Mouse (Mus musculus): ENCODE results near the gene Sox5. TPM values are rescaled to one million over a fixed set of nuclear protein-coding genes. Genes with fewer than 3 reads are reported as not detected.

Sox5 gene
- total and polyA plus RNA-seq, 2 experiments from 2014 or later = 26.2 to 32.9 TPM

GRCm38 (mm10) chr6:144565827-144566226 lies 215.9 kb downstream of the Sox5 start:
- Histone ChIP-seq H3K4me1 (ENCODE audit: insufficient read depth, low read length) (no peaks in the 10 kb centered on the region), H3K4me3 (ENCODE audit: low read length) (no peak overlapping the region), H3K27ac (no peak overlapping the region), H3K9me3 (ENCODE audit: low read length) (no peaks in the 10 kb centered on the region), H3K9ac (replicated peaks; ENCODE audit: low read length) (no peak overlapping the region), H3K4me2 (ENCODE audit: low read depth, low read length) (no peak overlapping the region), H3K27me3 (ENCODE audit: insufficient read depth, low read length) (no peaks in the 10 kb centered on the region), H3K36me3 (ENCODE audit: insufficient read depth, low read length) (no peaks in the 10 kb centered on the region)
- WGBS = 82% methylated on average over 1 of the region's 1 CpGs
- no peak for DNase-seq (ENCODE audit: low spot score)
- TF ChIP-seq CTCF (IDR thresholded peaks at IDR 0.05; ENCODE audit: low read depth) = no peak
- ATAC-seq = no peak

DNA sequence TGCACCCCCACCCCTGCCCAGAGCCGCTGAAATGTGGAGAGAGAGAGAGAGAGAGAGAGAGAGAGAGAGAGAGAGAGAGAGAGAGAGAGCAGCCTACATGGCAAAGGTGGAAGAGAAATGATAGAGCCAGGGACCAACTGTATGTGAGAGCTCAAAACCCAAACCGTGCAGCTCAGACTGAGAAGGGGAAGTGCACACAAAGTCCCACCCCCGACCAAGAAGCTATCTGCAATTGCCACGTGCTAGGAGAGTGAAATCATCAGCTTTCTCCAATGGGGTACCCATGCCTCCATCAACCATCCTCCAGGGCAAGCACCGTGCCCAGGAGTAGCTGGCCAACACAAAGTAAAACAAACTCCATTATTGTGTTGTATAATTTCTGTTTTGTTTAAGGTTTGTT lies 220.1 kb downstream of the Sox5 start:
- Histone ChIP-seq H3K9ac (replicated peaks; ENCODE audit: low read length) (no peak overlapping the region), H3K4me3 (ENCODE audit: low read length) (no peak overlapping the region), H3K9me3 (ENCODE audit: low read length) (no peaks in the 10 kb centered on the region), H3K36me3 (ENCODE audit: insufficient read depth, low read length) (no peaks in the 10 kb centered on the region), H3K4me2 (ENCODE audit: low read depth, low read length) (no peak overlapping the region), H3K27me3 (ENCODE audit: insufficient read depth, low read length) (no peaks in the 10 kb centered on the region), H3K4me1 (ENCODE audit: insufficient read depth, low read length) (no peaks in the 10 kb centered on the region), H3K27ac (no peak overlapping the region)
- WGBS = 85% methylated on average over 5 of the region's 5 CpGs
- ATAC-seq (no peak), DNase-seq (ENCODE audit: low spot score) (no peak)
- TF ChIP-seq CTCF (IDR thresholded peaks at IDR 0.05; ENCODE audit: low read depth) = no peak

- Histone ChIP-seq H3K27me3 (ENCODE audit: insufficient read depth, low read length) (no peaks in the 10 kb centered on the region), H3K36me3 (ENCODE audit: insufficient read depth, low read length) (no peaks in the 10 kb centered on the region), H3K9me3 (ENCODE audit: low read length) (no peaks in the 10 kb centered on the region), H3K4me1 (ENCODE audit: insufficient read depth, low read length) (no peaks in the 10 kb centered on the region), H3K27ac (no peak overlapping the region), H3K4me3 (ENCODE audit: low read length) (no peak overlapping the region), H3K9ac (replicated peaks; ENCODE audit: low read length) (no peak overlapping the region), H3K4me2 (ENCODE audit: low read depth, low read length) (no peak overlapping the region)
- WGBS = 28% methylated on average over 3 of the region's 3 CpGs
- no peak for TF ChIP-seq CTCF (IDR thresholded peaks at IDR 0.05; ENCODE audit: low read depth)
- DNase-seq (ENCODE audit: low spot score) (no peak), ATAC-seq (no peak)
Measured at GRCm38 (mm10) chr6:144560211-144560610, 221.6 kb downstream of the Sox5 start.

GRCm38 (mm10) chr6:144553476-144553875 lies 228.3 kb downstream of the Sox5 start:
- no peak for TF ChIP-seq CTCF (IDR thresholded peaks at IDR 0.05; ENCODE audit: low read depth)
- Histone ChIP-seq H3K9me3 (ENCODE audit: low read length) (no peaks in the 10 kb centered on the region), H3K4me3 (ENCODE audit: low read length) (no peak overlapping the region), H3K4me1 (ENCODE audit: insufficient read depth, low read length) (no peaks in the 10 kb centered on the region), H3K4me2 (ENCODE audit: low read depth, low read length) (no peak overlapping the region), H3K27ac (no peak overlapping the region), H3K27me3 (ENCODE audit: insufficient read depth, low read length) (no peaks in the 10 kb centered on the region), H3K9ac (replicated peaks; ENCODE audit: low read length) (no peak overlapping the region), H3K36me3 (ENCODE audit: insufficient read depth, low read length) (no peaks in the 10 kb centered on the region)
- WGBS = 45% methylated on average over 6 of the region's 6 CpGs
- no peak for ATAC-seq
- peak; percentile 9 for DNase-seq (ENCODE audit: low spot score)

DNA sequence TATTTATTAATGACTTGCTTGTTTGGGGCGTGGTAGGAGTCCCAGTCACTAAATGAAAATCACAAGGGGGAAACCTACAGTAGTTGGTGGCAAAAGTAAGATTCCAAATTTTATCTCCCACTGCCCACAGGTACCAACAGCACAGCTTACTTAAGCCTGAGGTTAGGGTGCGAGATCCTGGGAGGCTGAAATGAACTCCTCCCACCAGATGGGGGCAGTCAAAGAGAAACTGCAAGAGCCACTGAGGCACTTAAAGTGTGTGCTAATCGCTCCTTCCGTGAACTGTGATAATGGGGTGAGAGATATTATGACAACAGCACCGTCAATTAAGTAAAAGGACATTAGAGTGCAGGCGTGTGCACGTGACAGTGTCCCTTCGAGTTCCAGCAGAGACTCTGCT lies 232.8 kb downstream of the Sox5 start:
- WGBS = 92% methylated on average over 8 of the region's 8 CpGs
- ATAC-seq = no peak
- TF ChIP-seq CTCF (IDR thresholded peaks at IDR 0.05; ENCODE audit: low read depth) = no peak

DNA sequence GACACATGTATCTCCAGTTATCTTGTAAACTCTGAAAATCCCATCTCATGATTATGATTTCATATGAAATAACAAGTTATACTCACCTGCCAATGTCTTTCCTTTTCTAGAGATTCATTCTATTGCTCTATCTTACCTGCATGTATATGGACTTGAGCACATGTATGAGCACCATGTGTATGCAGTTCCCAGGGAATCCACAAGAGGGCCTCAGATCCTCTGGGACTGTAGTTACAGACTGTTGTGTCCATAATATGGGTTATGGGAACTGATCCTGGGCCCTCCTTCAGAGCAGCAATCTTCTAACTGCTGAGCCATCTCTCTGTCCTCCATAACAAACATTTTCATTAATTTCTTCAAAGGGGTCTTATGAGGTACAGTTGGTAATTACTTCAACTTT lies 234.6 kb downstream of the Sox5 start:
- no peaks in the 10 kb centered on the region for H3K27me3 ChIP-seq (ENCODE audit: insufficient read depth, low read length)
- H3K4me1 ChIP-seq (ENCODE audit: insufficient read depth, low read length) = no peaks in the 10 kb centered on the region
- ATAC-seq (no peak), DNase-seq (ENCODE audit: low spot score) (no peak)
- no peaks in the 10 kb centered on the region for H3K36me3 ChIP-seq (ENCODE audit: insufficient read depth, low read length)
- H3K4me3 ChIP-seq (ENCODE audit: low read length) = no peak overlapping the region
- H3K9me3 ChIP-seq (ENCODE audit: low read length) = no peaks in the 10 kb centered on the region
- H3K27ac ChIP-seq = no peak overlapping the region
- H3K9ac ChIP-seq (replicated peaks; ENCODE audit: low read length) = no peak overlapping the region
- TF ChIP-seq CTCF (IDR thresholded peaks at IDR 0.05; ENCODE audit: low read depth) = peak; percentile 36
- no peak overlapping the region for H3K4me2 ChIP-seq (ENCODE audit: low read depth, low read length)

More for the DNA sequence above, 232.8 kb downstream of the Sox5 start:
- no peak for DNase-seq (ENCODE audit: low spot score)
- Histone ChIP-seq H3K27me3 (ENCODE audit: insufficient read depth, low read length) (no peaks in the 10 kb centered on the region), H3K4me2 (ENCODE audit: low read depth, low read length) (no peak overlapping the region), H3K4me1 (ENCODE audit: insufficient read depth, low read length) (no peaks in the 10 kb centered on the region), H3K27ac (no peak overlapping the region), H3K4me3 (ENCODE audit: low read length) (no peak overlapping the region), H3K9me3 (ENCODE audit: low read length) (no peaks in the 10 kb centered on the region), H3K9ac (replicated peaks; ENCODE audit: low read length) (no peak overlapping the region), H3K36me3 (ENCODE audit: insufficient read depth, low read length) (no peaks in the 10 kb centered on the region)

GRCm38 (mm10) chr6:144545549-144545948 lies 236.2 kb downstream of the Sox5 start:
- WGBS = 93% methylated on average over 8 of the region's 8 CpGs
- no peak for TF ChIP-seq CTCF (IDR thresholded peaks at IDR 0.05; ENCODE audit: low read depth)
- ATAC-seq = no peak
- no peaks in the 10 kb centered on the region for H3K9me3 ChIP-seq (ENCODE audit: low read length)
- H3K27ac ChIP-seq = no peak overlapping the region
- H3K4me2 ChIP-seq (ENCODE audit: low read depth, low read length) = no peak overlapping the region
- no peaks in the 10 kb centered on the region for H3K4me1 ChIP-seq (ENCODE audit: insufficient read depth, low read length)
- H3K4me3 ChIP-seq (ENCODE audit: low read length) = no peak overlapping the region
- no peaks in the 10 kb centered on the region for H3K27me3 ChIP-seq (ENCODE audit: insufficient read depth, low read length)
- no peaks in the 10 kb centered on the region for H3K36me3 ChIP-seq (ENCODE audit: insufficient read depth, low read length)
- H3K9ac ChIP-seq (replicated peaks; ENCODE audit: low read length) = no peak overlapping the region
- DNase-seq (ENCODE audit: low spot score) = no peak
